Mouse (Mus musculus) R1 (cell line): ENCODE data around the gene Sec11a.
A peak's percentile ranks its signal among the peaks of the same experiment; 100 is the strongest.
"Not testable (repeated sequence)": the region's sequence is repeated elsewhere in the genome, so short reads cannot be mapped to it uniquely, and the experiment has no call there.

Source experiments
- DNase-seq: peaks from one replicate; pipeline ENCODE4 v3.0.0-alpha.2; 2018; ENCODE audit warnings: low read depth, low spot score

The Sec11a gene

DNA sequence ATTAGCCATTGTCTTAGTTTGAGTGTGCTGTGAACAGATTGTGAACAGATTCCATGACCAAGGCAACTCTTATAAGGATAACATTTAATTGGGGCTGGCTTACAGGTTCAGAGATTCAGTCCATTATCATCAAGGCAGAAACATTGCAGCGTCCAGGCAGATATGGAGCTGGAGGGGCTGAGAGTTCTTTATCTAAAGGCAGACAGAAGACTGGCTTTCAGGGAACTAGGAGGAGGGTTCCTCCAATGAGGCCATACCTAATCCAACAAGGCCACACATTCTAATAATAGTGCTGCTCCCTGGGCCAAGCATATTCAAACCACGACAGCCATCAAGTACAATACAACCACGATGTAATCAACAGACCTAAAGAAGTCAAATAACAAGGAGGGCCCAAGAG is 11.4 kb upstream of the Sec11a start:
- DNase-seq = no peak

GRCm38 (mm10) chr7:80956891-80957290 is 9.3 kb upstream of the Sec11a start:
- DNase-seq = no peak

DNA sequence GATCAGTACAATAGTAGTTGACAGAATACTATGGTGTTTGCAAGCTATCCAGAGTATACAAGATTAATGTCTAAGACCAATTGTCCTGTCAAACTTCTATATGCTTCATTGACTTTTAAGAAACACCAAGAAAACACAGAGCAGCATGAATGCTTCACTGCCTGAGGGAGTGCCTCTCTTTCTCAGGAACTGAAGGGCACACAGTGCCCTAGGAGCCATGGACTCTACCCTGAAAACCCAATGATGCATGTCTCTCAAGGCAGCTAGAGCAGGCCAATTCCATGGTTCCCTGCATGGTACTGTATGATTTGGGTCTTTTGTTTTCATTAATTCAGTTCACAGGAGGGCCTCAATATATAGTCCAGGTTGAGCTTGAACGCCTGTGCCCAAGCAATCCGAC is 6.7 kb upstream of the Sec11a start:
- no peak for DNase-seq

- DNase-seq = no peak
These were observed 4.6 kb upstream of the Sec11a start for GRCm38 (mm10) chr7:80952140-80952539.

DNA sequence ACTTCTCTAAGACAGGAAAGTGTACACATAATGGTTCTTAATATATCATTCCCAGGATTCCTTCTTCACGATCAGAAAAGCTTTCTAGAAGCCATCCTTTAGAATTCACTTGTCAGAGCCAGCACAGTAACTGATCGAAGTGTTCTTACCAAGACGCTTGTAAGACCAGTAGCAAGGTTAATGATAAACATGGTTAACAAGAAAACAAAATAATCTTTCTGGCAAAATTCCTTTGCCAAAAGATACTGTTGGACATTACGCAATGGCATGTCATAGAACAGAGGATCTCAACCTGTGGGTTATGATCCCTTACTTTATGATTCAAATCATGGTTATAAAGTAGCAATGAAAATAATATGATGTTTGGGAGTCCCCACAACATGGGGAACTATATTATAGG is 3.9 kb upstream of the Sec11a start:
- DNase-seq = no peak

GRCm38 (mm10) chr7:80939808-80940207 is 7.8 kb downstream of the Sec11a start:
- DNase-seq = peak; percentile 22

- DNase-seq = not testable (repeated sequence)
These were observed 10.3 kb downstream of the Sec11a start for GRCm38 (mm10) chr7:80937304-80937666.

DNA sequence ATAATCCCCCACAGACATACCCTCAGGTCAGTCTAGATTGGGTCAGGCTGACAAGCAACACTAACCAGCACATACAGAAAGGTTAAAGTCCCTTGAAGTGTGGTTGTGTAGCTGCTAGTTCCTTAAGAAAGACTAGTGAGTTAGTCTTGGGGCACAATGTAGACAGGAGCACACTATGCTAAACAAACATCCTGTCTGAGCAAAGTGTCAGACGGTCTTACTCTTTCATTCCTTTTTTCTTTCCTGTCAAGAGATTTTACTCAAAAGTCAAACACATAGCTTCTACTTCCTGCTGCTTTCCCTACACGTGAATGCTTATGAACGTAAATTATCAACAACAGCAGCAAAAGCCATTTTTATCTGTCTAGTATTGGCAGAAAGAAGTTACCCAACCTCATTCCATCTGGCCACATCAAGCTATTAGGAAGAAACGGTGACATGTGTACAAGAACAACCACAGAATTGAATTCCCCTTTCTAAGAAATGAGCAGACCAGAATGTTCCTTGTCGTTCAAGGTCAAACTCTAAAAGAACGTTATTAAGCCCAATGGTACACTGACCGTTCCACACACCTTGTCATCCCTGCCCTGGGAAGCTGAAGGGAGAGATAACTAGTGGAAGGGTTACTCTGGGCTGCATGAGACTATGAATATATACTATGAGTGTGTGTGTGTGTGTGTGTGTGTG is 10.8 kb downstream of the Sec11a start:
- DNase-seq = not testable (repeated sequence)

- DNase-seq = no peak
These were observed 11.7 kb downstream of the Sec11a start for GRCm38 (mm10) chr7:80935834-80936233.

GRCm38 (mm10) chr7:80932777-80933176 is 14.8 kb downstream of the Sec11a start:
- DNase-seq = no peak

DNA sequence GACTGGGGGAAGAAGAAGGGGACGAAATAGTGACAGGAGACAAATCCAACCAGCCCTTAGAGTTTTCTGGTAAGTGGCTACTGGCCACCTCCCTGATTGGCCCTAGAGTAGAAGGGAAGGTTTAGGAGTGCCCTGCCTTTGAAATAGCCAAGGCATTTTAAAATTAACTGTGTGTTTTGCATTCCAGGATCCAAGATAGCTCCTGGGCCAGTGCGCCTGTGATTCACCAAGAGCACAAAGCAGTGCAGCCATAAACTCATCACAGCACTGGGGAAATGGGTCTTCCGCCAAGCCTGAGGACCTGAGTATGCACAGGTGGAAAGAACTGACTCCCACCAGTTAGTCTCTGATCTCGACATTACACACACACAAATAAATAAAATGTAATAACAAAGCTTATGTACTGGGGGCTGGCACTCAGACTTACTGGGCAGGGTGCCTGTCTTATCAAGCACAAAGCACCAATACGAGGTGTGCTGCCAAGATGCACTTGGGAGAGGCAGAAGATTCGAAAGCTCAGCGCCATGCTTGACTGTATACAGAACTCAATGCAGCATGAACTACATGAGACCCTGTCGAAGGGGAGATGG is 15.9 kb downstream of the Sec11a start:
- no peak for DNase-seq

DNA sequence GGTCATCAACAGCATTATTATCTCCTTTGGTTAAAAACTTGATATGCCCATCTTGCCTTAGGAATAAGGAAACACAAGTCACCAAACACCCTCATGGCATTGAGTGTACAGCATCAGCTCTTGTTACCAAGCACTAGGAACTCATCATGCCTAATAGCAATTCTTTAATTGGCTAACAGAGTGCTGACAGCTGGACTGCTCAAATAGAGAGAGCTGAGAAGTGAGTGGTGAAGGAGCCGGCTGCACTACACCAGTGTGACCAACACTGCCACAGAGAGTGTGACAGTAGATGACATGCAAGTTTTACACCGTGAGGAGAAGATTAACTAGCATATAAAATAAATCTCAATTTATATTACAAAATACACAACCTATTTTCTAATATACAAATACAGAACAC is 24.4 kb downstream of the Sec11a start:
- DNase-seq = no peak

- no peak for DNase-seq
These were observed 28.0 kb downstream of the Sec11a start for GRCm38 (mm10) chr7:80919647-80920008.

DNA sequence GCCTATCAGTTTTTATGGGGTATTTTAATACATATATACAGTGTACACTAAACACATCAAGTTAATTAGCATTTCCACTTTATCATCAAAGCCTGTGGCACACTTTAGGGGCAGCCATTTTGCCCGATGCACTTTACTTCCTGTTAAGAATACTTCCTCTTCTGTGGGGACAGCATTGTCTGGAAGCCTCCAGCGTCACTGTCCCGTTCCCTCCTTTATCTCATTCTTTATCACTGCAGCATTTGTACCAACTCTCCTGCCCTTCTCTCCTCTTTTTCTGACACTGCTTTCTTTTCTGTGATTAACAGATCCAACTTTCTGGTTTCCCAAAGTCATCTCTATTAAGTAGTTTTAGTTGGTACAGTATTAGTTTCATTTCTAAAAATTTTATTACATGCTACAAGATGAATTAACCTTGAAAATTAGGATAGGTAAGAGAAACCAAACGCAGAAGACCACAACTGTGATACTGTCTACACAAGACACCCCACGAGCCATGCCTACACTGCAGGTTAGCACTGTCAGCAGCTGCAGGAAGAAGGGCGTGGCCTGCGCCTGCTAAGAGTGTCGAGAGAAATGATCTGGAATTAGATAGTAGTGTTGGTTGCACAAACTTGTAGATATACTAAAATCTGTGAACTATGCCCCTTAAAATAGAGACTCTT is 28.5 kb downstream of the Sec11a start:
- DNase-seq = no peak

DNA sequence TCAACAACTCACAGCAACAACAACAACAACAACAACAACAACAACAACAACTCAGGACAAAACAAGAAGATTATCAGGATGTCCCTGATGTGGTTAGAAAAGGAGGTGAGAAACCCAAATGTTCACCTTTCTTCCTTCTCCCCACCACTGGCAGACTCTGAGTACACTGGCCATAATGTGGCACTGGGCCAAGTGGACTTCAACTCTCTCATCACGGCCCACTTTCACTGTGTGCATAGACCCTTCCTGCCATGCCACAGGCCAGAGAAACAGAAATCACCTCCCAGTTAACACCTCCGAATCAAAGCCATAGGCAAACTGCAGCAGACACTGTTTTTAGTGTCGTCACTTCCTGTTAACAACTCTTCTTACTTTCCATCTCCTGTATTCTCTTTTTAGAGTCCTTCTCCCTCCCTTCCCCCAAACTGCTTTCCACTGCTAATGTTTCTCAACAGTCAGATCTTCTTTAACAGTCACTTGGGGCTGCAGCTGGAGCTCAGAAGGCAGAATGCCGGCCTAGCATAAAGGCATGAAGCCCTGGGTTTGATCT is 29.6 kb downstream of the Sec11a start:
- DNase-seq = no peak

DNA sequence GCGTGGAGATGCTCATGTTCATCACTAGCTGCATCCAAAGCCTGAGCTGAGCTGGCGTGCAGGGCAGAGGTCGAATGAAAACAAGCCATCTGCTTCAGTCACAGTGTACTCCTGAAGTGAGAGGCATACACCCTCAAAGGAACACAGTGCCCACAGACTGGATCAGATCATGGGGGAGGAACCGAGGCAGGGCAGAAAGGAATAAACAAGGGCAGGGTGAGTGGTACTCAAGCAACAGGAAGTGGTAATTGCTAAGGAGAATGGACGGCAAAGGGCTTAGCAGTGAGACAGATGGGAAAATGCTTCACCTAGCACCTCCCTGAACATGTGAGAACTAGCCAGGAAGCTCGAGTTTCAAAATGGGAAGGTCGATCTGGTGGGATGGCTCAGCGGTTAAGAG is 35.1 kb downstream of the Sec11a start:
- DNase-seq = peak; percentile 25

DNA sequence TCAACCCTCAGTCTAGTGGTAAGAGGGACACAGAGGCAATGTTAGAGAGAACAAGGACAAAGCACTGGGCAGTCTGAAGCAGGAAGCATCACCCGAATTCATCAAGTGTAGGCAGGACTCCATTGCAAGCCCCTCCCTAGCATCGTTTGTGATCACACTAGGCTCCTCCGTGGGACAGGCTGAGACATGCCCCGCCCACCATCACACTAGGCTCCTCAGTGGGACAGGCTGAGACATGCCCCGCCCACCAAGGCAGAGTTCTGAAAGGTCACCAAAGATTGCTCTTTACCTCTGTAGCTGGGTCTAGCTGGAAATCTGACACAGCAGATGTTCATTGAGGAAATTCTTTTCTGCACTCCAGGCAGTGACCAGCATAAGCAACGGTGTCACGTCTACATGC is 36.5 kb downstream of the Sec11a start:
- DNase-seq = peak; percentile 96

DNA sequence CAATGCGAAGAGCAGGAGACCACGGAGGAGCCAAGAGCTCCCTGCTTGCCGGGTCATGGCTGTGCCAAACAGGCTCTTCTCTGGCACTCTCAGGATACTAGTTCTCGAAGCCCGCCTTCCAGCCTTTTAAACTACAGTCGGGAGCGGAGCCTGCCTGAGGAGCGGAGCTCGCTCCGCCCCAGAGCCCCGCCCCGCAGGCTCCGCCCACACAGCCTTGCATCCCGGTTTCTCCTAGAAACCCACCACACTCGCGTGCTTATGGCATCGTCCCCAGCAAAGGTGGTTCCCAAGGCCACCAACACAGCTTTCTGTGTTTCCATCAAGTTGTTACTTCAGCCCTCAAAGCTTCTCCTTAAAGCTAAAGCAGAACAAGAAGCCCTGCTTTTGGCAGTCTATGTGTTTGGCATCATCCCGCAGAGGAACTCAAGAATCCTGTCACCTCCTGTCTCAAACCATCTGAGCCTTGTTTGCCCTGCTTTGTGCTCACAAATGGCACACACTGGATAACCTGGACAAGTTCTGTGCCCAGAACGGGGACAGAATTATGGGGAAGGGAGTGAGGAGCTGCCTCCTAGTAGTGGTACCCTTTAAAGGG is 42.6 kb downstream of the Sec11a start, which contains the start of gene Nmb:
Nmb (minus strand) TSS at position 156 of the 595 bp plus-strand sequence.
- DNase-seq = peak; percentile 80

- DNase-seq = no peak
These were observed 43.8 kb downstream of the Sec11a start for GRCm38 (mm10) chr7:80903625-80904422.

- no peak for DNase-seq
These were observed 45.9 kb downstream of the Sec11a start for GRCm38 (mm10) chr7:80901541-80902274.

- peak; percentile 95 for DNase-seq
These were observed 46.6 kb downstream of the Sec11a start, which contains the start of gene Wdr73 for GRCm38 (mm10) chr7:80900944-80901501. Gene Wdr73, minus strand, starts transcription at chr7:80901269.
